Mouse (Mus musculus) spleen, postnatal 36 days (tissue): ENCODE data around the gene Vmn1r195.
"Not testable (repeated sequence)": the region's sequence is repeated elsewhere in the genome, so short reads cannot be mapped to it uniquely, and the experiment has no call there.

Experiments
- DNase-seq, 2 experiments: peaks; one replicate each; pipeline ENCODE4 v3.0.0; 2022; ENCODE audit warnings: low spot score in 2 of 2, mixed read lengths in 1 of 2

Gene Vmn1r195

DNA sequence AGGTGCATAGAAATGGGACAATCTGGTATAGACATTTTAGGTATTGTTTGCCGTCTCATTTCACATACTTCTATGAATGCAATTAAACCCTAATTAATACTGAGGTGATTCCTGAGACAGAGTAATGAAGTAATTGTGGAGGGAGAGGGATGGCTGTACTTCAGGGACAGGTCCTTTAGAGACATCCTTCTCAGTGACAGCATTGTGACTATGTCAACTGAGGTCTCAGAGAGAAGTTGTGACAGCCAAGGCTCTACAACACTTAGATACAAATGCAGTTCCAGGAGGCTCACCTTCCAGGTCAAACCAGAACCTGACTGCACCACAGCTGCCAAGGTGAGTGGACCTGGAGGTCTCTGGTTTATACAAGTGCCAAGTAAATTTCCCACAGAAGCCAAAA lies at the start of gene Vmn1r195:
TSS of gene Vmn1r195 (plus strand) at position 301 of the 400 bp plus-strand sequence.
- not testable (repeated sequence) for DNase-seq

DNA sequence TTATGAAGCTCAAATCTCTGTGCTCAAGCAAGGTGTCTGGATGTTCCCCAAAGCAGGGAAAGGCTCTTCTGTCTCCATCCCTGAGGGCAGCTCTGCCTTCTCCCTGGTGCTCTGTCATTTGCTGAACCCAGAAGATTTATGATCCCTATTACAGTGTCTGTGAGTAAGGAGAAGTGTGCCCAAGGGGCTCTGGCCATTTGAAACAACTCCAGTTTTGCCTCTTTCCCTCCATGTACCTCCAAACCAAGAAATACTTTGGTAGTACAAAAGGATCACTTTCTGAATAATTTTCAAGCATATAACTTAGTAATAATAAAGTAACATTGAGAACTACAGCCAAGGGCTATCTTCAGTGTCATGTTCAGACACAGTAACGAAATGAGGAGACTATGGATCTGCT lies 47.3 kb upstream of the Vmn1r195 start, which contains the start of gene Vmn1r193:
TSS of gene Vmn1r193 (minus strand) at position 101 of the 400 bp plus-strand sequence.
- not testable (repeated sequence) for DNase-seq

DNA sequence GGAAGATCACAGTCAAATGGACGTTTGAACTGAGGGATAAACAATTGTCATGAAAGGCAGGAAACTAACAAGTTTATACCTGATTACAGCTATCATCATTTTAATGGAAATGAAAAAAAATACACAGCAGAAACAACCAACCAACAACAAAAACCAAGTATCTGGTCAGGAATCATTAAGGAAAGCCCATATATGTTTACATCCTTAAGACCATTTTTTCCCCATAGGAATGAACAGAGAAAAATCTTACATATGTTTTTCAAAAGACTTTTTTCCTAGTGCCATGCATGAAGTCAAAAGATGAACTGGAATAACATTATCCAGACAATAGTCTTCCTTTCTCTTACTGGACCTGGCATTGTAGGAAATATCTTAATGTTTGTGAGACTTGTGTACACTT lies 26.4 kb upstream of the Vmn1r195 start, which contains the start of gene Vmn1r194:
TSS of gene Vmn1r194 (plus strand) at position 301 of the 400 bp plus-strand sequence.
- no peak for DNase-seq

DNA sequence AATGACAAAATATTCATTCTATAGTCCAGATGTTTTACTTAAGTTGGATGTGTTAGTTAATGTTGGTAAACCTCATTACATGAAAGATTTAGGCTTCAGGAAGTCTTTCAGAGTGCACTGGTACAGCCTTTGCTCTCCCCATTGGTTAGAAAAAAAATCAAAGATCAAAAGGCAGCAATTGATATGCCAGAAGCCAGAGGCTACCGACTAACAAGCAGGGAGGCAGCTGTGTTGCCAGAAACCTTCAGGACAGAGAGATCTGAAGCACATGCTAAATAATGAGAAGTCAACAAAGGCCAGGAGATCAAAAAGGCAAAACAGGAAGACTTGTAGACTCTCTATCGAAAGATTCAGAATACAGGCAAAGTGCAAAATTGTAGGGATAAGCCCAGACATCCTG lies 1.4 kb downstream of the Vmn1r195 start:
- DNase-seq, result no peak

DNA sequence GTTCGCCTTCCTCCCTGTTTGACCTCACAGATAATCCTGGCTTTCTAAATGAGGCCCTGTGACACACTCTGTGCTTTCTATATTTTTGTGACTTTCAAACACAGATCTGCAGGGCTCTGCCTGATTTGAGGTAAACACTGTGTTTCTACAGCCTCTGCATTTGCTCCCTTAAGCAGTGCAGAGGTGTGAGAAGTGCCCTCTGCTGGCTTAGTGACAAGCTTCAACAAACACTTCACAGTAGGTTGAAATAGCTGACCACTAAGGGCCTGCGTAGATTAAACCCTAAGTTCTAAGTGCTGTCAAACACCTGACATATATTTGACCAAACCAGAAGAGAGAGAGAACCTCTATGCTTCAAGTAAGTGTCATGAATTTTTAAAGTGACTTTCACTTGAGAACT lies 14.3 kb downstream of the Vmn1r195 start:
- DNase-seq, result no peak

DNA sequence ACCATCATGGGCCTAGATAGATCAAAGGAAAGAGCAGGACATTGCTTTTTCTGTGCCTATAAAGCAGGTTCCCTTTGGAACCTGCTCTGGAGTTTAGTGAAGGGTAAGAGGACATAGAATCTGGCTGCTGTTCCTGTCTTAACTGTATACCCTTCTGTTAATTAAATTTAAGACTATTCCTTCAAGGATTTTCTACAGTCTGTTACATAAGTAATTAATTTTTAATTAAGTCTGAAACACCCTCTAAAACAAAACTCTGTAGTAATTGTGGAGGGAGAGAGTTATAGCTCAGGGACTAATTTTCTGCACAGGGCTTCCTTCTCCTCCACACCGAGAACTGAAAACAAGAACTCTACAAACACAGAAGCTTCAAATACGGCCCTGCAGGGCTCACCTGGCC lies 19.3 kb downstream of the Vmn1r195 start, which contains the start of gene Vmn1r196:
TSS of gene Vmn1r196 (plus strand) at position 301 of the 400 bp plus-strand sequence.
- no peak for DNase-seq

DNA sequence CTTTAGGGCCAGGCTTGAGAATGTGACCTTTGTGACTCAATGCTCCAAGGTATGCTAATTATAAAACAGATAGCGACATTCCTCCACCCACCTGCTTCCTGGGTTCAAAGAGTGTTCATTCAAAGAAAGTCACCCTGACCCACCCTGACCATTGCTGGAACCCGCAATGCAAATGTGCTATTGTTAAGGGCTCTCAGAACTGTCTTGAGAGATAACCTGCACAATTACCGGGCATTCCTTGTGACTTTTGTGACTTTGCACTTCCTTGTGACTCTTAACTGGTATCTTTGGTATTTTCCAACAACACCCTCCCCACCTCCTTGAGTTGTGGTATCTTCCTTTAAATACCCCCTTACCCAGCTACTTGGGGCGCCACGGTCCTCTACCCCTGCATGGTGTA lies 37.8 kb downstream of the Vmn1r195 start:
- DNase-seq, result not testable (repeated sequence)

DNA sequence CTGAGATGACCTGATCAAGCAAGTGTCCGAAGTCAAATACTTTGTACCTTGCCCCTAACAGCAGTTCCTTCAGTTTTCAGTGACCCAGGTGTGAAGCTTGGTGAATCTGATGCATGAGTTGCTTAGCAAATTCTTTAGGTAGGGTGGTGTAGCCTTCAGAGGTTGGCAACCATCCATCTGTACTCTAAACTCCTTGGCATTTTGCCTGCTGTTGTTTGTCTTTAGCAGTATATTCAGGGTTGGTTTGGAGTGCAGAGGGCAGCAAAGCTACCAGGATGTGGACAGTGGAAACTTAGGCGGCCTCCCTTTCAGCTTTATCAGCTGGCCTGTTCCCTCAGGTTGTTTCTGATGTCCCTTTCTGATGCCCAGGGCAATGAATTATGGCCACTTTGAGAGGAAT lies 45.0 kb downstream of the Vmn1r195 start:
- DNase-seq, result no peak

DNA sequence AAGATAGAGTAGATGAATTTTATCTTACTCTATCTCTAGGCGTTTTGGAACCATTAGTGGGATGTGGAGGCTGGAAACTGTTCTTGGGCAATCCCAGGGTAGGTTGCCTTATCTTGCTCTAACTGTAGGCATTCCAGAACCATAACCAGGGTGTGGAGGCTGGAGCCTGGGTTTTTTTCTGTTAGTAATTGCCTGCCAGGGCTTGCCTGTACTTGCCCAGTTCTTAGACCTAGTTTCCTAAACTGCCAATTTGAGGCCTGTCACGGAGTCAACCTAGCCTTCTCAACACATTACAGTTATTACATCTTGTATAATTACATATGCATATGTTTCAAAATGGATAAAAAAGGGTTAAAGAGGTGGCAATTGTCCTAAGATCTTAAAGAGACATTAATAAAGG lies 47.0 kb downstream of the Vmn1r195 start:
- no peak for DNase-seq

DNA sequence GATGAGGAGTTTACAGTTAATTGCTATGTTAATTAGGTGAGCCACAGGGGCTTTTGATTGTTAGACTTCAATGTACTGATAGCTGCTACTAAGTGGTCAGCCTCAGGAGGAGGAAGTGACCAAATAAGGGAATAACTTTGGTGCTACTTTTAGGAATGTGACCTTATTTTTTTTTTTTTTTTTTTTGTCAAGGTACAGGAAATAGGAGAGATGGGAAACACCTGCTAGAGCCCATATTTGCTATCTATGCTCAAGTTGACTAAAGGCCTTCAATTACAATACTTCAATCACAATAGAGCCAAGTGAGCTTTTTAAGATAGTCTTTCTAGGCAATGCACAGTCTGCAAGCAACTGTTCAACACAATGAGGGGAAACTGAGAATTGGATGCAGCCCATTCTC lies 49.8 kb downstream of the Vmn1r195 start:
- no peak for DNase-seq

DNA sequence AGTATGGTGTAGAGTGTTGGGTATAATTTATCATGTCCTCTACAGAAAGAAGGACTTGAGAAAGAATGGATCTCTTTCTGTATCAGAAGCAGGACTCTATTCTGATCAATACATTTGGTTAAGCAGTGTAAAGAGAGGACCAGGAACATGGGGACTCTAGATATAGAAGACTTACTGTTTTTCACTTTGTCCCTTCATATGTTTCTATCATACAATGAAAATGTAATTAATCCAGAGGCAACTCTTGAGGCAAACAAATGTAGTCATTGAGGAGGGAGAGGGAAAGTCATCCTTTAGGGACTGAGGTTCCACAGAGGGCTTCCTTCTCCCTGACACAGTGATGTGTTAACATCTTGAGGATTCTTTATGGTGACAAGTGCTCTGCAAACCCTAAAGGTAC lies 54.0 kb downstream of the Vmn1r195 start, which contains the start of gene Vmn1r197:
TSS of gene Vmn1r197 (plus strand) at position 301 of the 400 bp plus-strand sequence.
- no peak for DNase-seq
